Mouse (Mus musculus) 3134 (cell line): Measurements from ENCODE around the gene Zfp865.
"Not testable (repeated sequence)": the region's sequence is repeated elsewhere in the genome, so short reads cannot be mapped to it uniquely, and the experiment has no call there.

Source experiments
- DNase-seq: peaks from one replicate; pipeline ENCODE4 v3.0.0-alpha.2; 2011; ENCODE audit warnings: low spot score; ENCODE audit not compliant: insufficient read length; ENCODE audit errors: extremely low read depth

Zfp865 gene

DNA sequence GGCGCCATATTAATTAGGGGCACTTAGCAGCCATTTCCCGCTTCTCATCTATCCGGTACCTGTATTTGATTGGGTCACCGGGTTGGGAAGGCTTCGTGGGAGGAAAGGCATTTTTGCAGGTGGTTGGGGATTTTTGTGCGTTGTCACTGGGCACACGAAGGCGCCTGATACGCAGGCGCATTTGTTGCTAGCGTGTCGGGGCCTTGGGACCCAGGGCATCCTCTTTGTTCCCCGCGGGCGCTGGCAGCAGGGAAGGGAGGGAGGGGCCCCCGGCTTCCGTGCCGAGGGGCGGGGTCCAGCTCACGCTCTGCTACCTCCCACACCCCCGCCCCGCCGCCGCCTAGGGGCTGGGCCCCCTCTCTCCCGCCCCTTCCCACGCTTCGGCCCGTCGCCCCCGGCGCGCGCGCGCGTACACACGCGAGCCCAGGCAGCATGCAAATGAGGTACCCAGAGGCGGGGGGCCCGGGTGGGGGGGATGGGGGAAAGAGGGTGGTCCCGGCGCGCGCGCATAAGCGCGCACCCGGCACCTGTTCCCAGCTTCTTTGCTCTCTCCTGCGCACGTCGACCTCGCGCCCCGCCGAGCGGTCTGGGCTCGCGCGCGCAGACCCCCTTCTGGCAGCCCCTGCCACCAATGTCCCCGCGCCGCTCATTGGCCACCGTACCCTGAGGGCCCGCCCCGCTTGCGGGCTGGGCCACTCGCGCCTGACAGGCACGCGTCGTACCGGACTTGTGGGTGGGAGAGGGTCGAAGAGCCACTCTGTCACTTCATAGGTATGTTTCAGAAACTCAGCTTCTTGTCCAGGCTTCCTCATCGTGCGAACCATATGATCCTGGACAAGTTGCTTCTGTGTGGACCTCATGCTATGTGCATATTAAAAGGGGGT lies 4.8 kb upstream of the Zfp865 start, which contains the start of gene Gm44973:
Gene Gm44973 (plus strand): TSS at position 379 of the 884 bp plus-strand sequence.
- DNase-seq: peak; percentile 94

DNA sequence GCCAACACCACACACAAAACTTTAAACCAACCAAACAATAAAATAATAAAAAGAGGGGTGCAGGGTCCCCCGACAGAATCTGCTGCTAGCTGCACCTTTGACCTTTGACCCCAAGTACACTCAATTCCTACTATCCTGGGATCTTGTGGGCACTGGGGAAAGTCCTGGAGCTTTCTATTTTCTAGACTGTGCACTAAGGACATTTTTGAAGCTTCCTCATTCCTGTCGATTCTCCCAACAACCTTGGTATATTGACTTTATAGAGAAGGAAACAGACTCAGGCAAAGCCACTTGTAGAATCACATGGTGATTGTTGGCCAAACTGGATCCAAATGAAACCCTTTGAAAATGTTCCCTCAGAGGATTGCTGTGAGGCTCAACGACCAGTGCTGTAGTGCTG lies 4.1 kb upstream of the Zfp865 start:
- no peak for DNase-seq

DNA sequence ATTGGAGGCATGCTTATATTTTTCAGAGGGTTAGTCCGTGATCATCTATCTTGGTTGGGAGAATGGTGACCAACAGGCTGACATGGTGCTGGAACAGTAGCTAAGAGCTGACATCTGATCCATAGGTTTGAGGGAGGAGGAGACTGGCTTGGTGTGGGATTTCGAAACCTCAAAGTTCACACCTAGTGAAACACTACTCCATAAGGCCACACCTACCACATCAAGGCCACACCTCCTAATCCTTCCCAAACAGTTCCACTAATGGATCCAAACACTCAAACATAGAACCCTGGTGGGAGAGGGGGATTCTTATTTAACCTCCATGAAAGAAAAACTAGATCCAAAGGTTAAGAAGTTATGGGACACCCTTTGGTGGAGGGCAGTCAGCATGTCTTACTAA lies 3.3 kb upstream of the Zfp865 start:
- no peak for DNase-seq

DNA sequence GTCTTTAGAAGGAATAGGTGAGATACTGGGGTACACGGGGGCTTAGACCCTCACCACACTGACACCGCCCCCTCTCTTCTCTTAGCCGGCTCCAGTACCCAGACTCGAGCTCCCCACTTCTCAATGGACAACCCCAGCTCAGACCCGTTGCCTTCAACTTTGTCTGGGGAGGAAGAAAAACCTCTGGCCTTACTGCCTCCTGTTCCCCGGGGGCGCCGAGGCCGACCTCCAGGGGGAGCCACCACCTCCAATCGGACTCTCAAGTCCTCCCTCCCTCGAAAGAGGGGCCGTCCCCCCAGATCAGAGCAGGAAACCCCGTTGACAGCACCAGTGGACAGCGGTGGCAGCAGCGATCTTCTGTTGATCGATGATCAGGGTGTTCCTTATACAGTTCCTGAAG lies 2.8 kb upstream of the Zfp865 start:
- DNase-seq: no peak

DNA sequence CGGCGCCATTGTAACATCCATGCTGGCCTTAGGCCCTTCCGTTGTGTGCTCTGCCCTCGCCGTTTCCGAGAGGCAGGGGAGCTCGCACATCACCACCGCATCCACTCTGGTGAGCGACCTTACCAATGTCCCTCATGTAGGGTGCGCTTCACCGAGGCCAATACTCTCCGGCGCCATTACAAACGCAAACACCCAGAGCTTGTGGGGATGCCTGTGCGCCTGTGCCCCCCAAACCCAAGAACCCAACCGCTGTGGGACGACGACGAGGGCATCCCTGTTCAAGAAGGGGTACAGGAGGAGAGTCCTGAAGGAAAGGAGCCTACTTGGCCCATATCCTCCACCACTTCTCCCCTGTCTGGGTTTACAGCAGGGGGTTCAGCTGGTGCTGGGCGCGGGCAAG lies 2.2 kb upstream of the Zfp865 start:
- DNase-seq: no peak

DNA sequence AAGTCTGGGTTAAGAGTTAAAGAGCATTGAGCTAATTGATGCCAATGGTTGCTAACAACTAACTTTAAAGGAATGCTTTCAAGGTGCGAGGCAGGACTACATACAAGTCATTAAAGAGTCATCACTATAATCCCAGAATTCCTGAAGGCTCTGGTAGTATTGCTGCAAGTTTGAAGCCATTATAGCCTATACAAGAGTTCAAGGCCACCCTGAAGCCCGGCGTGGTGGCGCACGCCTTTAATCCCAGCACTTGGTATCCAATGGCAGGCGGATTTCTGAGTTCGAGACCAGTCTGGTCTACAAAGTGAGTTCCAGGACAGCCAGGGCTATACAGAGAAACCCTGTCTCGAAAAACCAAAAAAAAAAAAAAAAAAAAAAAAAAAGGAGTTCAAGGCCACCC lies 600 bp upstream of the Zfp865 start:
- not testable (repeated sequence) for DNase-seq

GRCm38 (mm10) chr7:5020685-5021084 lies 509 bp downstream of the Zfp865 start:
- DNase-seq: no peak

GRCm38 (mm10) chr7:5021197-5021596 lies 1.0 kb downstream of the Zfp865 start:
- DNase-seq: no peak

GRCm38 (mm10) chr7:5029543-5029942 lies 9.4 kb downstream of the Zfp865 start:
- no peak for DNase-seq

- DNase-seq: no peak
Measured at GRCm38 (mm10) chr7:5029946-5030345, 9.8 kb downstream of the Zfp865 start.

DNA sequence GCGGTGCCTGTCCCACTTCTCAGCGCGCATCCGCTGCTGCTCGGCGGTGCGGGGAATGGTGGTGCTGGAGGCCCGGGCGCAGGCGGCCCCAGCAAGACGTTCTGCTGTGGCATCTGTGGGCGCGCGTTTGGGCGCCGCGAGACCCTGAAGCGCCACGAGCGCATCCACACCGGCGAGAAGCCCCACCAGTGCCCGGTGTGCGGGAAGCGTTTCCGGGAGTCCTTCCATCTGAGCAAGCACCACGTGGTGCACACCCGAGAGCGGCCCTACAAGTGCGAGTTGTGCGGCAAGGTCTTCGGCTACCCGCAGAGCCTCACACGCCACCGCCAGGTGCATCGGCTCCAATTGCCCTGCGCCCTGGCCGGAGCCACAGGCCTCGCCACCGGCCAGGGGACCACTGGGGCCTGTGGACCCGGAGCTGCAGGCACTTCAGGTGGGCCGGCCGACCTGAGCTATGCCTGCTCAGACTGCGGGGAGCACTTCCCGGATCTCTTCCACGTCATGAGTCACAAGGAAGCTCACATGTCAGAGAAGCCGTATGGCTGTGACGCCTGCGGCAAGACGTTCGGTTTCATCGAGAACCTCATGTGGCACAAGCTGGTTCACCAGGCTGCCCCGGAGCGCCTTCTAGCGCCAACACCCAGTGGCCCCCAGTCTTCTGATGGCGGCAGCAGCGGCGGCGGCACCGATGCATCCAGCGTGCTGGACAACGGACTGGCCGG lies 10.5 kb downstream of the Zfp865 start:
- no peak for DNase-seq

GRCm38 (mm10) chr7:5031496-5031895 lies 11.3 kb downstream of the Zfp865 start:
- no peak for DNase-seq

- DNase-seq: no peak
Measured at GRCm38 (mm10) chr7:5033818-5034217, 13.6 kb downstream of the Zfp865 start, which contains the start of gene 4632433K11Rik. Gene 4632433K11Rik, plus strand, starts transcription at chr7:5034118.

- no peak for DNase-seq
Measured at GRCm38 (mm10) chr7:5035628-5036027, 15.5 kb downstream of the Zfp865 start.

GRCm38 (mm10) chr7:5036136-5036535 lies 16.0 kb downstream of the Zfp865 start:
- no peak for DNase-seq

DNA sequence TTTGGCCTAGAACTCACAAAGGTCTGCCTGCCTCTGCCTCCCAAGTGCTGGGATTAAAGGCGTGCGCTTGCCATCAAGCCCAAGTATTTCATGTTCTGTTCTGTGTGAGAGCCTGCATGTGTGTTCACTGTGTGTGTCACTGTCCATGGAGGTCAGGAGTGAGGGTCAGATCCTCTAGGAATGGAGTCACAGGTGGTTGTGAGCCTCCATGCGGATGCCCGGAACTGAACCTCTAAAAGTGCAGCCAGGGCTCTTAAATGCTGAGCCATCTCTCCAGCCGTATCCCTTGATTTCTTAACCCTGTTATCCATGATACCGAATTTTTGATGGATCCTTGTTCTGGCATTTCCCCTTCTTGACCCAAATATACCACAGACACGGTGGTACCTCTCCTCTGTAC lies 16.9 kb downstream of the Zfp865 start:
- no peak for DNase-seq

GRCm38 (mm10) chr7:5037467-5037866 lies 17.3 kb downstream of the Zfp865 start:
- no peak for DNase-seq

GRCm38 (mm10) chr7:5038109-5038732 lies 18.0 kb downstream of the Zfp865 start, which contains the start of gene Zfp784:
Gene Zfp784, minus strand, starts transcription at chr7:5038446.
- peak; percentile 96 for DNase-seq

DNA sequence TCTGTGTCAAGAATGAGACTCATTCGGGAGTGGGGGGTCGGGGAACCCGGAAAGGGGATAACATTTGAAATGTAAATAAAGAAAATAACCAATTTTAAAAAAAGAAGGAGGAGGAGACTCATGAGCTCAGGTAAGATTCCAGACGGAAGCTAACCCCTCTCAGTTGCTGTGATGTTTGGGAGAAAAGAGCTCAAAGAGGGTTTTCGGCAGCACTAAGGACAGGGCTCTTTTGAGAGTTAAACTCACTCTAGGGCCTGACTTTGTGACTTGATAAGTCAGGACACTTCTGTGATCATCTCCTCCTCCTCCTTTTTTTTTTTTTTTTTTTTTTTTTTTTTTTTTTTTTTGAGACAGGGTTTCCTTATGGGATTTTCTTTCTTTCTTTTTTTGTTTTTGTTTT lies 18.8 kb downstream of the Zfp865 start:
- DNase-seq: no peak

- no peak for DNase-seq
Measured at GRCm38 (mm10) chr7:5044981-5045380, 24.8 kb downstream of the Zfp865 start.

- no peak for DNase-seq
Measured at GRCm38 (mm10) chr7:5046112-5046511, 25.9 kb downstream of the Zfp865 start.
